25 mouse cellular contexts compared by ENCODE assay signal in genomic region chr16:14447366-14447765, GRCm38 (mm10).
A peak's percentile ranks its signal among the peaks of the same experiment; 100 is the strongest.
DNase-seq lines count a peak whose midpoint lies in the region; ATAC-seq lines count a peak whose summit lies in the region.
"Had no signal": no experiment of that assay in that cellular context is flagged by ENCODE, and none has a peak within 500 bp of the region (broad histone marks: within the 10 kb centered on the region; RNA-seq: fewer than 3 reads in every experiment).

No protein-coding gene starts in this region.

- H3K4me3 ChIP-seq in heart, embryonic 10.5 days: no peak overlapping the region
- H3K4me3 ChIP-seq: embryonic facial prominence, embryonic 13.5 days; embryonic facial prominence, embryonic 15.5 days; erythroblast, embryonic 14.5 days; forebrain, embryonic 10.5 days; forebrain, embryonic 12.5 days had no signal

- 71% methylated on average over 4 of the region's 4 CpGs for WGBS in heart, embryonic 10.5 days

- H3K27ac ChIP-seq in heart, embryonic 10.5 days: no peak overlapping the region
- H3K27ac ChIP-seq: embryonic facial prominence, embryonic 13.5 days; embryonic facial prominence, embryonic 15.5 days; forebrain, embryonic 10.5 days; forebrain, embryonic 12.5 days had no signal

- peak; percentile 39 for DNase-seq in adrenal gland, adult 2 months
- no peak for DNase-seq in adrenal gland, postnatal 4 days (ENCODE audit: low spot score in 2 of 2)
- peak; percentile 64 for DNase-seq in heart, embryonic 10.5 days (ENCODE audit: low spot score)
- no peak for DNase-seq in heart, adult 18-20 months
- peak; percentile 24 for DNase-seq in adrenal gland, postnatal 10 days
- DNase-seq: cerebellum, adult 11 months; cerebellum, adult 18-20 months; cerebellum, adult 8-10 months; cerebellum, adult 9-11 months; cerebellum, postnatal 14 days; cerebellum, postnatal 36 days; embryo, embryonic 11 days had no signal

- no peaks in the 10 kb centered on the region for H3K36me3 ChIP-seq in heart, embryonic 10.5 days

- ATAC-seq in megakaryocyte-erythroid progenitor cell, adult 5-6 weeks (replicated peaks; ENCODE audit: low FRiP score, low TSS enrichment, poor library complexity, severe bottlenecking): no peak
- no peak for ATAC-seq in CD4-positive, CD25-positive, alpha-beta regulatory T cell, adult 4 months
- ATAC-seq: activated CD4-positive, CD25-positive, alpha-beta regulatory T cell, adult 4 months; forebrain, embryonic 14.5 days; forebrain, embryonic 16.5 days; Patski had no signal

- no peaks in the 10 kb centered on the region for H3K27me3 ChIP-seq in heart, embryonic 10.5 days (ENCODE audit: insufficient read depth, poor library complexity, severe bottlenecking)
- H3K27me3 ChIP-seq: CH12.LX; embryonic facial prominence, embryonic 13.5 days; embryonic facial prominence, embryonic 15.5 days; forebrain, embryonic 12.5 days; Patski had no signal

- H3K9me3 ChIP-seq in heart, embryonic 10.5 days: no peaks in the 10 kb centered on the region
- H3K9me3 ChIP-seq: embryonic facial prominence, embryonic 13.5 days; embryonic facial prominence, embryonic 15.5 days; forebrain, embryonic 10.5 days; forebrain, embryonic 12.5 days; G1E had no signal

- no peaks in the 10 kb centered on the region for H3K4me1 ChIP-seq in heart, embryonic 10.5 days
- H3K4me1 ChIP-seq: embryonic facial prominence, embryonic 15.5 days; forebrain, embryonic 10.5 days; forebrain, embryonic 12.5 days had no signal

Comparison
In these comparisons a context has a peak if more than half of its experiments do, and no peak if none do; other contexts are left out.
1. DNase-seq: peak in adrenal gland, adult 2 months (single experiment), heart, embryonic 10.5 days (single experiment) and adrenal gland, postnatal 10 days (single experiment); none in adrenal gland, postnatal 4 days (0 of 2) and heart, adult 18-20 months (0 of 2).